Mouse (Mus musculus) small intestine, adult 2 months (tissue): ENCODE data around the gene Camkk1.

Experiments used
- CTCF ChIP-seq: fragments of 200-500 bp; IDR thresholded peaks from 2 replicates; pipeline ENCODE4 v1.5.1; 2012; ENCODE audit warnings: low read depth, mild to moderate bottlenecking, control low read depth, inconsistent platforms, low read length, moderate library complexity, mixed read lengths; ENCODE audit not compliant: insufficient replicate concordance, insufficient read length; ENCODE audit errors: extremely low read depth
- POLR2A ChIP-seq: fragments of 200-500 bp; IDR thresholded peaks from 2 replicates; pipeline ENCODE4 v1.6.1; 2012; ENCODE audit warnings: low read depth, mild to moderate bottlenecking, control low read depth, inconsistent platforms, low read length, moderate library complexity

- TF ChIP-seq POLR2A (peak; percentile 78), CTCF (peak; percentile 72; the same call in 1 of the 2 replicates)
Observed at GRCm38 (mm10) chr11:73047542-73047996, 28.8 kb downstream of the Camkk1 start, which contains the start of gene Ncbp3.
